14 mouse cellular contexts compared by ENCODE assay signal in the genomic region with DNA sequence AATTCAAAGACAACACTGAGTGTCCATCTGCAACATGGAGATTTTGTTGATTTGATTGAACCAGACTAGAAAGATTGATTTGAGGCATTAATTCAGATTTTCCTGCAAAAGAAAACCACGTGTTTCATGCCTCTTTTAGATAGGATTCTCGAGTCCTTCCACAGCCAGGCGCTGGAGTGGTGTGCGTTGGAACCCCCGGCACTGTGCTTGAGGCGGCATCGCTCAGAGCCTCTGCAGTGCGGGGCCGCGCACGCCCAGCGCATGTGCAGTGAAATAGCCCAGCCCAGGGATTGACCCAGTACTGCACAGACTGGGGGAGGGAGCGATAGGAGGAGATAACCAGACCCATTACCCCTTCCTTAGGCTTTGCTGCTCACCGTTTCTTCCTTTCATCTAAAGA. TPM values are rescaled to one million over a fixed set of nuclear protein-coding genes. Genes with fewer than 3 reads are reported as not detected.
DNase-seq lines count a peak whose midpoint lies in the region; ATAC-seq and TF ChIP-seq lines count a peak whose summit lies in the region.
"Had no signal": no experiment of that assay in that cellular context is flagged by ENCODE, and none has a peak within 500 bp of the region (broad histone marks: within the 10 kb centered on the region; RNA-seq: fewer than 3 reads in every experiment).

No protein-coding gene starts in this region.

- H3K79me2 ChIP-seq in MEL (ENCODE audit: control insufficient read depth, insufficient read depth, low read length, poor library complexity) = no peaks in the 10 kb centered on the region

- TF ChIP-seq EP300 in MEL (IDR thresholded peaks at IDR 0.05; ENCODE audit: low read depth in 1 of 2, low read length in 2 of 2) = no peak

- intact Hi-C loops in heart, postnatal 25 days (cut with DNase I) = loop anchor here (1.0 kb wide), 3 partner anchors 249 to 423 kb away; no protein-coding TSS in a partner anchor
- intact Hi-C loops in gastrocnemius, postnatal 36 days (cut with DNase I) = loop anchor here (5.0 kb wide), 1 partner anchor 337 kb away; no protein-coding TSS in a partner anchor

- H3K27me3 ChIP-seq in heart, embryonic 12.5 days (replicated peaks) = peaks cover 96% of the 10 kb centered on the region
- H3K27me3 ChIP-seq in MEL (ENCODE audit: control insufficient read depth in 1 of 2, insufficient read depth in 2 of 2, low read length in 2 of 2) = peaks cover 0 to 1% of the 10 kb centered on the region in 2 experiments; a peak in 1 of 4 replicates
- peaks cover 93% of the 10 kb centered on the region for H3K27me3 ChIP-seq in embryonic facial prominence, embryonic 15.5 days

- TF ChIP-seq POLR2A in MEL (IDR thresholded peaks at IDR 0.05; ENCODE audit: control insufficient read depth in 1 of 2, insufficient read depth in 1 of 2, low read depth in 1 of 2, low read length in 2 of 2, poor library complexity in 1 of 2) = no peak

- H3K4me3 ChIP-seq in heart, embryonic 12.5 days = no peak overlapping the region
- peak overlapping the region in 1 of 2 experiments; percentile 26; a peak in 1 of 4 replicates for H3K4me3 ChIP-seq in MEL (ENCODE audit: control insufficient read depth in 1 of 2, insufficient read depth in 1 of 2, low read depth in 2 of 2, low read length in 2 of 2)
- H3K4me3 ChIP-seq in embryonic facial prominence, embryonic 15.5 days (replicated peaks) = 0 out of 2 replicates have a peak overlapping the region, but pooled peaks have one; percentile 10
- H3K4me3 ChIP-seq: forebrain, embryonic 13.5 days; lung, embryonic 15.5 days had no signal

- H3K4me1 ChIP-seq in heart, embryonic 12.5 days (replicated peaks) = peaks cover 13% of the 10 kb centered on the region
- no peaks in the 10 kb centered on the region for H3K4me1 ChIP-seq in MEL (ENCODE audit: control insufficient read depth in 1 of 2, insufficient read depth in 2 of 2, low read length in 2 of 2)
- H3K4me1 ChIP-seq in embryonic facial prominence, embryonic 15.5 days = peaks cover 11% of the 10 kb centered on the region

- DNase-seq in heart, postnatal 25 days (ENCODE audit: low spot score) = no peak
- DNase-seq in MEL (ENCODE audit: low read depth, low spot score) = peak; percentile 20
- DNase-seq in kidney, postnatal 4 days = peak; percentile 71 to 79
- DNase-seq in frontal cortex, postnatal 36 days (ENCODE audit: low spot score in 2 of 2) = no peak
- no peak for DNase-seq in gastrocnemius, postnatal 36 days
- no peak for DNase-seq in spleen, postnatal 14 days (ENCODE audit: low spot score in 2 of 2)
- DNase-seq: cerebellum, adult 9-11 months had no signal

- TF ChIP-seq RAD21 in MEL (IDR thresholded peaks at IDR 0.05; ENCODE audit: low read depth, low read length) = no peak

- peak; percentile 57; the same call in 1 of the 2 replicates for ATAC-seq in heart, embryonic 12.5 days (ENCODE audit: insufficient number of reproducible peaks, low FRiP score)
- ATAC-seq in embryonic facial prominence, embryonic 15.5 days (ENCODE audit: insufficient number of reproducible peaks, low FRiP score, low TSS enrichment, low read depth) = no peak
- ATAC-seq: forebrain, embryonic 13.5 days had no signal

- no peak overlapping the region for H3K27ac ChIP-seq in heart, embryonic 12.5 days (ENCODE audit: poor library complexity, severe bottlenecking)
- no peak overlapping the region for H3K27ac ChIP-seq in MEL (ENCODE audit: control insufficient read depth, low read depth, low read length)
- H3K27ac ChIP-seq in embryonic facial prominence, embryonic 15.5 days (replicated peaks) = no peak overlapping the region
- H3K27ac ChIP-seq: forebrain, embryonic 13.5 days; lung, embryonic 15.5 days had no signal

- H3K4me2 ChIP-seq in heart, embryonic 12.5 days = no peak overlapping the region
- 0 out of 2 replicates have a peak overlapping the region, but pooled peaks have one; percentile 3 for H3K4me2 ChIP-seq in embryonic facial prominence, embryonic 15.5 days (replicated peaks)
- H3K4me2 ChIP-seq: forebrain, embryonic 13.5 days; lung, embryonic 15.5 days had no signal

- no peaks in the 10 kb centered on the region for H3K36me3 ChIP-seq in heart, embryonic 12.5 days
- no peaks in the 10 kb centered on the region for H3K36me3 ChIP-seq in MEL (ENCODE audit: control insufficient read depth in 1 of 2, insufficient read depth in 2 of 2, low read length in 2 of 2)
- no peaks in the 10 kb centered on the region for H3K36me3 ChIP-seq in embryonic facial prominence, embryonic 15.5 days
- H3K36me3 ChIP-seq: lung, embryonic 15.5 days had no signal

- H3K9ac ChIP-seq in heart, embryonic 12.5 days = no peak overlapping the region
- H3K9ac ChIP-seq in MEL (ENCODE audit: control insufficient read depth, low read depth, low read length, poor library complexity, severe bottlenecking) = no peak overlapping the region
- H3K9ac ChIP-seq in embryonic facial prominence, embryonic 15.5 days = no peak overlapping the region
- H3K9ac ChIP-seq: forebrain, embryonic 13.5 days; lung, embryonic 15.5 days had no signal

- TF ChIP-seq CTCF in MEL (IDR thresholded peaks at IDR 0.05 in 2 of 3, conservative IDR thresholded peaks at IDR 0.05 in 1 of 3; ENCODE audit: control insufficient read depth in 1 of 3, insufficient read depth in 1 of 3, low read depth in 2 of 3, low read length in 3 of 3, poor library complexity in 1 of 3, severe bottlenecking in 1 of 3) = no peak

- no peaks in the 10 kb centered on the region for H3K9me3 ChIP-seq in heart, embryonic 12.5 days (replicated peaks)
- H3K9me3 ChIP-seq in MEL (replicated peaks; ENCODE audit: insufficient read depth, low read length) = no peaks in the 10 kb centered on the region
- no peaks in the 10 kb centered on the region for H3K9me3 ChIP-seq in embryonic facial prominence, embryonic 15.5 days (replicated peaks)
- H3K9me3 ChIP-seq: forebrain, embryonic 13.5 days; lung, embryonic 15.5 days had no signal

- WGBS in heart, embryonic 12.5 days = 0% methylated on average over 14 of the region's 14 CpGs
- WGBS in embryonic facial prominence, embryonic 15.5 days = 3% methylated on average over 14 of the region's 14 CpGs

TF ChIP-seq in MEL, 35 proteins besides CTCF, POLR2A, EP300 and RAD21:
- TF ChIP-seq SIN3A (IDR thresholded peaks at IDR 0.05; ENCODE audit: low read length) (no peak), GABPA (IDR thresholded peaks at IDR 0.05; ENCODE audit: low read depth, low read length) (no peak), NRF1 (IDR thresholded peaks at IDR 0.05; ENCODE audit: insufficient read depth, low read depth, low read length, poor library complexity, severe bottlenecking) (peak; percentile 73), ZC3H11A (IDR thresholded peaks at IDR 0.05; ENCODE audit: low read depth, low read length) (no peak), RCOR1 (IDR thresholded peaks at IDR 0.05; ENCODE audit: low read depth, low read length) (no peak)

RNA-seq across cellular contexts. Expression of gene Hoxd4, which starts 3.2 kb away (rescaled TPM):
- 0.19 TPM in 1 of 2 replicates, not detected in the other for polyA plus RNA-seq in heart, embryonic 12.5 days (2016; fragmentation: Nextera tagmentation; extraction: Ambion mirVana)
- under 1 TPM; 0.42 to 0.56 TPM for total RNA-seq in heart, postnatal 25 days (2021)
- total RNA-seq in MEL (2012; rRNA removed) = not detected in 2 replicates
- polyA plus RNA-seq in MEL (2012; ENCODE audit: insufficient read depth in 1 of 2, insufficient read length in 2 of 2, low read depth in 1 of 2, low replicate concordance in 2 of 2, missing spikeins in 1 of 2) = not detected
- 0.35 and 0.62 TPM in 2 replicates for polyA plus RNA-seq in embryonic facial prominence, embryonic 15.5 days (2015; fragmentation: Nextera tagmentation; extraction: Ambion mirVana)
- 1 to 10 TPM; 1.1 to 1.5 TPM for total RNA-seq in gastrocnemius, postnatal 36 days (2021)
- total RNA-seq: layer of hippocampus, postnatal 25 days had no signal
- polyA plus RNA-seq: forebrain, embryonic 13.5 days had no signal

RNA-seq across cellular contexts. Expression of gene Hoxd3, which starts 3.2 kb away (rescaled TPM):
- polyA plus RNA-seq in heart, embryonic 12.5 days (2016; fragmentation: Nextera tagmentation; extraction: Ambion mirVana) = 2.5 and 3.1 TPM in 2 replicates
- not detected for total RNA-seq in heart, postnatal 25 days (2021)
- not detected in 2 replicates for total RNA-seq in MEL (2012; rRNA removed)
- polyA plus RNA-seq in MEL (2012; ENCODE audit: insufficient read depth in 1 of 2, insufficient read length in 2 of 2, low read depth in 1 of 2, low replicate concordance in 2 of 2, missing spikeins in 1 of 2) = not detected
- polyA plus RNA-seq in embryonic facial prominence, embryonic 15.5 days (2015; fragmentation: Nextera tagmentation; extraction: Ambion mirVana) = 1.9 and 2.6 TPM in 2 replicates
- total RNA-seq in gastrocnemius, postnatal 36 days (2021) = under 1 TPM in 1 of 2 experiments, not detected in 1; 0.32 TPM
- total RNA-seq: layer of hippocampus, postnatal 25 days had no signal
- polyA plus RNA-seq: forebrain, embryonic 13.5 days; spleen, adult 2 months had no signal

RNA-seq across cellular contexts. Expression of gene Hoxd8, which starts 10.5 kb away (rescaled TPM):
- 0.10 and 0.37 TPM in 2 replicates for polyA plus RNA-seq in heart, embryonic 12.5 days (2016; fragmentation: Nextera tagmentation; extraction: Ambion mirVana)
- total RNA-seq in heart, postnatal 25 days (2021) = 1 to 10 TPM; 1.0 to 1.2 TPM
- total RNA-seq in MEL (2012; rRNA removed) = 4.7 and 5.4 TPM in 2 replicates
- polyA plus RNA-seq in MEL (2012; ENCODE audit: insufficient read depth in 1 of 2, insufficient read length in 2 of 2, low read depth in 1 of 2, low replicate concordance in 2 of 2, missing spikeins in 1 of 2) = 1 to 10 TPM in 1 of 2 experiments, not detected in 1; 7.4 TPM
- 6.4 and 8.0 TPM in 2 replicates for polyA plus RNA-seq in embryonic facial prominence, embryonic 15.5 days (2015; fragmentation: Nextera tagmentation; extraction: Ambion mirVana)
- 10 to 100 TPM; 38.1 to 38.5 TPM for total RNA-seq in gastrocnemius, postnatal 36 days (2021)
- total RNA-seq: layer of hippocampus, postnatal 25 days had no signal
- polyA plus RNA-seq: forebrain, embryonic 13.5 days had no signal

RNA-seq across cellular contexts. Expression of gene Gm28230, which starts 11.6 kb away (rescaled TPM):
- 0.08 TPM in 1 of 2 replicates, not detected in the other for polyA plus RNA-seq in heart, embryonic 12.5 days (2016; fragmentation: Nextera tagmentation; extraction: Ambion mirVana)
- not detected for total RNA-seq in heart, postnatal 25 days (2021)
- not detected in 2 replicates for total RNA-seq in MEL (2012; rRNA removed)
- not detected for polyA plus RNA-seq in MEL (2012; ENCODE audit: insufficient read depth in 1 of 2, insufficient read length in 2 of 2, low read depth in 1 of 2, low replicate concordance in 2 of 2, missing spikeins in 1 of 2)
- polyA plus RNA-seq in embryonic facial prominence, embryonic 15.5 days (2015; fragmentation: Nextera tagmentation; extraction: Ambion mirVana) = 0.09 and 0.40 TPM in 2 replicates
- under 1 TPM in 1 of 2 experiments, not detected in 1; 0.12 TPM for total RNA-seq in gastrocnemius, postnatal 36 days (2021)
- total RNA-seq: layer of hippocampus, postnatal 25 days had no signal
- polyA plus RNA-seq: forebrain, embryonic 13.5 days; heart, embryonic 14.5 days; spleen, adult 2 months had no signal

RNA-seq across cellular contexts. Expression of gene Hoxd9, which starts 17.4 kb away (rescaled TPM):
- 0.08 TPM in 1 of 2 replicates, not detected in the other for polyA plus RNA-seq in heart, embryonic 12.5 days (2016; fragmentation: Nextera tagmentation; extraction: Ambion mirVana)
- under 1 TPM; 0.39 to 0.52 TPM for total RNA-seq in heart, postnatal 25 days (2021)
- total RNA-seq in MEL (2012; rRNA removed) = not detected in 2 replicates
- not detected for polyA plus RNA-seq in MEL (2012; ENCODE audit: insufficient read depth in 1 of 2, insufficient read length in 2 of 2, low read depth in 1 of 2, low replicate concordance in 2 of 2, missing spikeins in 1 of 2)
- 2.8 and 4.5 TPM in 2 replicates for polyA plus RNA-seq in embryonic facial prominence, embryonic 15.5 days (2015; fragmentation: Nextera tagmentation; extraction: Ambion mirVana)
- total RNA-seq in gastrocnemius, postnatal 36 days (2021) = 10 to 100 TPM; 16.7 to 16.8 TPM
- total RNA-seq: layer of hippocampus, postnatal 25 days had no signal
- polyA plus RNA-seq: forebrain, embryonic 13.5 days had no signal

Comparison
In these comparisons a context has a peak if more than half of its experiments do, and no peak if none do; other contexts are left out.
1. DNase-seq: peak in MEL (single experiment) and kidney, postnatal 4 days (2 of 2); none in heart, postnatal 25 days (single experiment), frontal cortex, postnatal 36 days (0 of 2), gastrocnemius, postnatal 36 days (0 of 2) and spleen, postnatal 14 days (0 of 2).